Mouse (Mus musculus) brain, embryonic 14.5 days (tissue): ENCODE measurements around the gene Stambpl1. TPM values are rescaled to one million over a fixed set of nuclear protein-coding genes. Genes with fewer than 3 reads are reported as not detected.

Experiments used
- DNase-seq: peaks from one replicate; pipeline ENCODE4 v3.0.0-alpha.2; 2011; ENCODE audit warnings: low read depth
- CTCF ChIP-seq: fragments of 200-500 bp; IDR thresholded peaks from 2 replicates; pipeline ENCODE4 v1.5.1; 2012; ENCODE audit warnings: inconsistent platforms, mild to moderate bottlenecking, moderate library complexity, borderline replicate concordance; ENCODE audit not compliant: insufficient read depth, insufficient read length; ENCODE audit errors: extremely low read depth
- POLR2A ChIP-seq: fragments of 200-500 bp; IDR thresholded peaks from 2 replicates; pipeline ENCODE4 v1.6.1; 2012; ENCODE audit warnings: mild to moderate bottlenecking, inconsistent platforms, borderline replicate concordance; ENCODE audit not compliant: poor library complexity, insufficient read depth, insufficient read length, severe bottlenecking; ENCODE audit errors: extremely low read depth
- polyA plus RNA-seq: library from polyadenylated mRNA; depleted of rRNA; stranded (reverse); fragments of >200 nt; gene quantifications from 2 replicates; pipeline ENCODE4 v1.2.3, GENCODE M21; 2012; rRNA removed

Gene Stambpl1
- polyA plus RNA-seq, 1 experiment, result 7.6 TPM

GRCm38 (mm10) chr19:34278078-34278477 is 86.0 kb downstream of the Stambpl1 start:
- no peak for DNase-seq
- TF ChIP-seq POLR2A, result no peak
- no peak for TF ChIP-seq CTCF

GRCm38 (mm10) chr19:34283614-34284013 is 91.6 kb downstream of the Stambpl1 start:
- TF ChIP-seq POLR2A, result no peak
- no peak for TF ChIP-seq CTCF
- DNase-seq, result no peak

GRCm38 (mm10) chr19:34284383-34284782 is 92.4 kb downstream of the Stambpl1 start:
- no peak for DNase-seq
- TF ChIP-seq CTCF (no peak), POLR2A (no peak)

- no peak for TF ChIP-seq CTCF
- TF ChIP-seq POLR2A, result no peak
- DNase-seq, result no peak
These were observed 92.8 kb downstream of the Stambpl1 start for GRCm38 (mm10) chr19:34284826-34285225.

- no peak for TF ChIP-seq POLR2A
- no peak for TF ChIP-seq CTCF
- no peak for DNase-seq
These were observed 95.2 kb downstream of the Stambpl1 start for GRCm38 (mm10) chr19:34287221-34287620.

DNA sequence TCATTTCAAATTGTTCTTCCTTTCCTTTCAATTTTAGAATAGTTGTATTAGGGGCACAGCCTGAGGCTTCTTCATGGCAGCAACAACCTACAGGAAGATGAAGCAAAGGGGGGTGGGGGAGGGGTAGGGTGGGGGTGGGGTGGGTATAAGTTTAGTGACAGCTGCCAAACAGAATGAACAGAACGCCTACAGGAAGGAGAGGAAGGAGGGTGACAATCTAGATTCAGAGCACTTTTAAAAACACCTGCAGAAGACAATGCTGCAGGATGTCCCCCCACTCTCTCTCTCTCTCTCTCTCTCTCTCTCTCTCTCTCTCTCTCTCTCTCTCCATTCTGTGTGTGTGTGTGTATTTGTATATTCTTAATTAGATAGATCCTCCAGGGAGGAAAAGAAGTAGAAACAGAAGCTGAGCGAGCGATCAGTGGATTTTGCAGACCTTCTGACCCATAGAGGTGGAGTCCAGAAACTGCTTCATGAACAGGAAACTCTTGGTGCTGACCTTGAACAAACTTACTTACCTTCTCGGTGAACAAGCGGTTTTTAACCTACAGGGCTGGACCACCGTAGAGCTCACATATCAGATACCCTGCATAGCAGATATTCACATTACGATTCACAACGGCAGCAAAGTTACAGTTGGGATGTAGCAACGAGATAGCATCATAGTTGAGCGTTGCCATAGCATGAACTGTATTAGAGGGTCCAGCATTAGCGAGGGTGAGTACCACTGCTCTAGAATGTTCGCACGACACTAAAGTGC is 95.8 kb downstream of the Stambpl1 start:
- DNase-seq, result no peak
- TF ChIP-seq CTCF (no peak), POLR2A (no peak)

- TF ChIP-seq CTCF (no peak), POLR2A (no peak)
- no peak for DNase-seq
These were observed 96.7 kb downstream of the Stambpl1 start for GRCm38 (mm10) chr19:34288696-34289095.

Other genes with a start within 250 kb of the Stambpl1 start
- not detected in 2 replicates for gene Lipf, start 231.0 kb upstream of the Stambpl1 start, polyA plus RNA-seq
- gene Lipk, start 183.9 kb upstream of the Stambpl1 start, polyA plus RNA-seq, result 0.05 TPM in 1 of 2 replicates, not detected in the other
- gene Lipn, start 124.9 kb upstream of the Stambpl1 start, polyA plus RNA-seq, result not detected in 2 replicates
- gene Lipm, start 91.3 kb upstream of the Stambpl1 start, polyA plus RNA-seq, result 0.10 and 0.26 TPM in 2 replicates
- gene Ankrd22, start 26.2 kb upstream of the Stambpl1 start, polyA plus RNA-seq, result 0.16 and 0.24 TPM in 2 replicates
- gene Acta2, start 63.4 kb downstream of the Stambpl1 start, polyA plus RNA-seq, result 14.1 and 18.2 TPM in 2 replicates
- gene Fas, start 98.4 kb downstream of the Stambpl1 start, polyA plus RNA-seq, result 0.28 and 0.79 TPM in 2 replicates